Mouse (Mus musculus) kidney, embryonic 15.5 days (tissue): Measurements from ENCODE around the gene Hif1an. TPM values are rescaled to one million over a fixed set of nuclear protein-coding genes. Genes with fewer than 3 reads are reported as not detected.

Experiments used
- ATAC-seq: fragments of 200-750 bp; cut with Nextera tagmentation; replicated peaks from 2 replicates; pipeline ENCODE4 v1.8.0; 2017; ENCODE audit warnings: moderate TSS enrichment; ENCODE audit not compliant: low FRiP score
- H3K27ac ChIP-seq: fragments of 300-500 bp; sonication (generic); 2 replicates; pipeline ENCODE4 v1.5.1; 2015; ENCODE audit warnings: mild to moderate bottlenecking, inconsistent platforms
- H3K27me3 ChIP-seq: fragments of 300-500 bp; sonication (generic); 2 replicates; pipeline ENCODE4 v1.6.1; 2015; ENCODE audit warnings: inconsistent platforms
- H3K36me3 ChIP-seq: fragments of 300-500 bp; sonication (generic); 2 replicates; pipeline ENCODE4 v1.6.1; 2015; ENCODE audit warnings: inconsistent platforms
- H3K4me1 ChIP-seq: fragments of 300-500 bp; sonication (generic); 2 replicates; pipeline ENCODE4 v1.6.1; 2015; ENCODE audit warnings: inconsistent platforms
- H3K4me2 ChIP-seq: fragments of 300-500 bp; sonication (generic); 2 replicates; pipeline ENCODE4 v1.6.1; 2015; ENCODE audit warnings: moderate library complexity, mild to moderate bottlenecking, inconsistent platforms
- H3K4me3 ChIP-seq: fragments of 300-500 bp; sonication (generic); replicated peaks from 2 replicates; pipeline ENCODE4 v1.5.1; 2015; ENCODE audit warnings: mild to moderate bottlenecking, inconsistent platforms
- H3K9ac ChIP-seq: fragments of 300-500 bp; sonication (generic); 2 replicates; pipeline ENCODE4 v1.6.1; 2015; ENCODE audit warnings: mild to moderate bottlenecking, inconsistent platforms
- H3K9me3 ChIP-seq: fragments of 300-500 bp; sonication (generic); replicated peaks from 2 replicates; pipeline ENCODE4 v1.6.1; 2016; ENCODE audit warnings: inconsistent platforms
- WGBS: fragments of 180-500 bp; shearing (Covaris S2); methylation state at CpG from one replicate; pipeline ENCODE4 v1.1.7; 2015; ENCODE audit warnings: mixed read lengths; 5-methylcytosine and 5-hydroxymethylcytosine counted together
- polyA plus RNA-seq: library from polyadenylated mRNA; unstranded; fragments of >200 nt; fragmentation: Nextera tagmentation; extraction: Ambion mirVana; gene quantifications from 2 replicates; pipeline ENCODE4 v1.2.1, GENCODE M21; 2015

The Hif1an gene
- polyA plus RNA-seq, 1 experiment from 2014 or later, result 32.4 TPM

DNA sequence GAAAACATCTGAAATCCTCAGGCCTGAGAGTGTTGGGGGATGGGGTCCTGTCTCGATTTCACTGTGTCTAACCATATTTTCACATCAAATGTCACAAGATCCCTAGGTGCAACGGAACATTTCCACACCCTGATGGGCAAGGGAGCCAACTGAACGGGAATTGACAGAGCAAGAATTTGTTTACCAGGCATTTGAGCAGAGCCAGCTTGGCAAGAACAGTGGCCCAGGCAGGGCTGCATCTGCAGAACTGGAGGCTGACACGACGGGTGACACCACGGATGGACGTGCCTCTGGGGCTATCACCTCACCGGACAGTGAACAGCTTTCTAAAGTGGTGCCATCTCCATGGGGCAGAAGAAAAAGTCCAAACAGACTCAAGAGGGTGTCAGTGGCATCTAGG is 25.2 kb upstream of the Hif1an start:
- WGBS, result 69% methylated on average over 8 of the region's 8 CpGs
- Histone ChIP-seq H3K27me3 (no peaks in the 10 kb centered on the region), H3K36me3 (no peaks in the 10 kb centered on the region), H3K4me3 (no peak overlapping the region), H3K9ac (no peak overlapping the region), H3K9me3 (peaks cover 11% of the 10 kb centered on the region; the same call in 1 of the 2 replicates), H3K4me1 (no peaks in the 10 kb centered on the region), H3K4me2 (no peak overlapping the region), H3K27ac (no peak overlapping the region)
- no peak for ATAC-seq

DNA sequence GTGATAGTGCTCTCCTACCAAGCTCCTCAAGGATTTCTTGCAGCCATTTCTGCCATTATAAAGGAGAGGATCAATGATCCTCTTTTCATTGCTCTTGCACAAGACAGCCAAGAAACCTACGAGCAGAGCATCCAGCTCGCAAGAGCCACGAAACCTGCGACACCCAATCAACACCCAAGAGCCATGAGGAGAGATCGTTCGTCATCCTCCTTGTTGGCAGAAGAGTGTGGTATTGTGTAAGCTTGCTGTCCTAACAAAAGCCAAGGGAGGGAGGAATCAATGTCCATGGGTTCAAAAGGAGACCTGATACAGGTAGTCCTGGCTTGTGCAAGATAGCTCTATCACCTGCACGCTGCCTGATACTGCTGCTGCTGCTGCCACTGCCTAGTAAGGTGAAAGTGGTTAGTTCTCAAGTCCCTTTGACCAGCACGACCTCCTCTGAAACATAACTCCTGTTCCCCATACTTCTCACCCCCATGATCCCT is 19.9 kb upstream of the Hif1an start:
- H3K9ac ChIP-seq, result no peak overlapping the region
- no peak overlapping the region for H3K27ac ChIP-seq
- no peak overlapping the region for H3K4me3 ChIP-seq
- peaks cover 20% of the 10 kb centered on the region for H3K27me3 ChIP-seq
- 86% methylated on average over 8 of the region's 8 CpGs for WGBS
- peaks cover 2% of the 10 kb centered on the region for H3K36me3 ChIP-seq
- H3K9me3 ChIP-seq, result peaks cover 11% of the 10 kb centered on the region; the same call in 1 of the 2 replicates
- peaks cover 8% of the 10 kb centered on the region for H3K4me1 ChIP-seq
- no peak for ATAC-seq
- no peak overlapping the region for H3K4me2 ChIP-seq

DNA sequence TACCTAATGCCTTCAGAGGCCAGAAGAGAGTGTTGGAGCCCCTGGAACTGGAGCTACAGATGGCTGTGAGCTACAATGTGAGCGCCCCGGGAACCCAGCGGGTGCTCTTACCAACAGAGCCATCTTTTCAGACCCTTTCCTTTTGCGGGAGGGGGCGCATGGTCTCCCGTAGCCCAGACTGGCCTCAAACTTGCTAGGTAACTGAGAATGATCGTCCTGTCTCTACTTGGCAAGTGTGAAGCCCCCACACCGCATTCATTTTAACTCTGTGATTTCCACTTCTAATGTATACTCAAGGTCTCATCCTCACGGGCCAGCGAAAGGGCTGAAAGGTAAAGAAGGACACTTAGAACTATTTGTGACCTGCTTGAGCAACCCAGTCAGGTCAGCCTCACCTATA is 18.3 kb upstream of the Hif1an start:
- Histone ChIP-seq H3K4me1 (peaks cover 8% of the 10 kb centered on the region), H3K27me3 (peaks cover 20% of the 10 kb centered on the region), H3K4me3 (no peak overlapping the region), H3K9ac (no peak overlapping the region), H3K27ac (no peak overlapping the region), H3K36me3 (peaks cover 19% of the 10 kb centered on the region), H3K4me2 (0 out of 2 replicates have a peak overlapping the region, but pooled peaks have one; percentile 91), H3K9me3 (peaks cover 11% of the 10 kb centered on the region; the same call in 1 of the 2 replicates)
- ATAC-seq, result no peak
- 70% methylated on average over 10 of the region's 10 CpGs for WGBS

DNA sequence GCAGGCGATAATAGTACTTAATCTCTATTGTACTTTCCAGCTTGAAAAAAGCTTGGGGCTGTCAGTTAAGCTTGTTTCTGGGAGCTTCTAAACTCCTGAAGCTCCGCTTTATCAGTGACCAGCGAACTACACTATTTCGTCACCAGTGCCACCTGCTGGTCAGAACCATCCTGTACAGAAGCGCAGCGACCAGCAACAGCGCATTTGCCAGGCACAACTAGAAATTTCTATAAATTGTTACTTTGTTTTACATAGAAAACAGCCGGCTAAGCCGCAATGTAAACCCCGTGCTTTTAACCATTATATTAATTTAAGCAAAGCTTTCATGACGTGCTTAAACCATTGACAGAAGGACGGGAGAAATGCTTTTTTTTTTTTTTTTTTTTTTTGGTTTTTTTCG is 17.9 kb upstream of the Hif1an start:
- Histone ChIP-seq H3K9ac (no peak overlapping the region), H3K27ac (no peak overlapping the region), H3K4me3 (peak overlapping the region; percentile 57), H3K4me1 (peaks cover 8% of the 10 kb centered on the region), H3K36me3 (peaks cover 23% of the 10 kb centered on the region), H3K9me3 (peaks cover 11% of the 10 kb centered on the region; the same call in 1 of the 2 replicates), H3K27me3 (peaks cover 20% of the 10 kb centered on the region), H3K4me2 (peak overlapping the region; percentile 91)
- ATAC-seq, result no peak
- WGBS, result 2% methylated on average over 13 of the region's 13 CpGs

DNA sequence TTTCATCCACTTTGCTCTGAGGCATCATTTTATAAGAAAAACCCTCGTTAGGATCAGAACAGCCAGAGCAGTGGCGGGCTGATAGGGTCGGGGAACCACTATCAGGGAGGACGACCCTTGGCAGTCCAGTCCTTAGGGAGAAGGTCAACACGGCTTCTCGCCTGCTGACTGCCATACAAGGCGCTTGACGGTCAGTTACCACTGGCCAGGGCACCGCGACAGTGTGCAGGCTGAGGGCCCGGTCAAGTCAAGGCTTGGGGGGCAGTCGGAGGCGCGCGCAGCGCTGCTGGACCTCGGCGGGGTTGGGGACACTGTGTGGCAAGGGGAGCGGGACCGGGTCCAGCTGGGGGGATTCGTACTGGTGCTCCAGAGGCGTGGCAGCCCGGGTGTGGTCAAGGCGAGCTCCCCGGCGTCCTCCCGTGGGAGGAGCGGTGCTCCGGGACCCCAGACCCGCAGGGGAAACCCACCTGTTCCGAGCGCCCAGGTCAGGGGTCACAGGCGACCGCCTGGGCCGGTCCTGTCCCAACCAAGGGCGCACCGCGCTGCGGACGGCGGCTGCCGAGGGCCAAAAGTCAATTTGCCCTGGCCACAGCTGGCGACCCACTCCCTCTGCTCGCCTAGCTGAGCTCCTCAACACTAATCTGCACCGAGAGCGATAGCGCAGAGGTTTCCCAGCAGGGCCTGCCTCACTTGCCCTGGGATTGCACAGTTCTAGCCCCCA is 17.2 kb upstream of the Hif1an start, which contains the start of gene Sec31b:
Gene Sec31b, minus strand, starts transcription at position 544 of the 721 bp plus-strand sequence.
- Histone ChIP-seq H3K4me3 (peak within 1 kb of the TSS; percentile 57), H3K27me3 (peaks cover 20% of the 10 kb centered on the region), H3K4me2 (peak within 1 kb of the TSS; percentile 91), H3K36me3 (peaks cover 30% of the 10 kb centered on the region), H3K27ac (no peak within 1 kb of the TSS), H3K9ac (peak within 1 kb of the TSS; percentile 54), H3K9me3 (peaks cover 7% of the 10 kb centered on the region; the same call in 1 of the 2 replicates), H3K4me1 (peaks cover 13% of the 10 kb centered on the region)
- WGBS, result under 1% methylated on average over 47 of the region's 47 CpGs
- ATAC-seq, result peak; percentile 66

DNA sequence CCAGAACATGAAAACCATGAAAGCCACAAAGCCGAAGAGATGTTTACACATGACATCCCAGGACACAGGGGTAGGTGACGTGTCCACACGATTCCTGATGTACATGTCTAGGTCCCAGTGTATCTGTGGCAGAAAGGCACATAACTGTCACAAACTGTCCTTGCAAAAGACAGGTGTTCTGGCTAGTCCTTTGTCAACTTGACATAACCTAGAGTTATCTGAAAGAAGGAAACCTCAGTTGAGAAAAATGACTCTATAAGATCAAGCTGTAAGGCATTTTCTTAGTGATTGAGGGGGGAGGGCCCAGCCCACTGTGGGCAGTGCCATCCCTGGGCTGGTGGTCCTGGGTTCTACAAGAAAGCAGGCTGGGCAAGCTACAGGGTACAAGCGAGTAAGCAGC is 9.9 kb upstream of the Hif1an start, which contains the start of gene Gm20538:
Gene Gm20538, minus strand, starts transcription at position 101 of the 400 bp plus-strand sequence.
- H3K36me3 ChIP-seq, result peaks cover 59% of the 10 kb centered on the region
- no peak within 1 kb of the TSS for H3K9ac ChIP-seq
- H3K27me3 ChIP-seq, result 0 out of 2 replicates have a peak, but pooled peaks cover 1% of the 10 kb centered on the region
- no peak for ATAC-seq
- H3K4me2 ChIP-seq, result peak within 1 kb of the TSS; percentile 87
- WGBS, result 94% methylated on average over 4 of the region's 4 CpGs
- H3K9me3 ChIP-seq, result no peaks in the 10 kb centered on the region
- H3K4me1 ChIP-seq, result peaks cover 25% of the 10 kb centered on the region
- H3K4me3 ChIP-seq, result peak within 1 kb of the TSS; percentile 87; the same call in 1 of the 2 replicates
- H3K27ac ChIP-seq, result no peak within 1 kb of the TSS

DNA sequence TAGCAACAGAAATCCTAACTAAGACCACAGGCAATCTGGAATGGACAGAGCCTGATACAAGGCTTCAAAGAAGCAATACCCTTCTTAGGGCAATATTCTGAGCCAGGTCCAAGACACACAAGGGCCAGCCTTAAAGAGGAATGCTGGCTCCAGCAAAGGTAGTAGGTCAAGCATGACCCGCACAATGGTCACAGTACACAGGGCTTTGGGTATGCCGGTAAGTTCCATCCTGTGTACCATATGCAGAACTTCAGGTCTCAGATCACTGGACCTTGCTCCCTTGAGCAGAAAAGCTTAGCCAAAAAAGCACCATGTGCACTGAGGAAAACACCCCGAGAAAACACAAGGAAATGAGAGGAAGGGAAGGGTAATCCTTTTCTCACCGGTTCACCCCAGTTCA is 9.4 kb upstream of the Hif1an start:
- WGBS, result 86% methylated on average over 4 of the region's 4 CpGs
- Histone ChIP-seq H3K4me2 (peak overlapping the region; percentile 87), H3K27ac (no peak overlapping the region), H3K36me3 (peaks cover 53% of the 10 kb centered on the region), H3K9me3 (no peaks in the 10 kb centered on the region), H3K27me3 (0 out of 2 replicates have a peak, but pooled peaks cover 7% of the 10 kb centered on the region), H3K4me3 (peak overlapping the region; percentile 87; the same call in 1 of the 2 replicates), H3K9ac (no peak overlapping the region), H3K4me1 (peaks cover 25% of the 10 kb centered on the region)
- ATAC-seq, result no peak

DNA sequence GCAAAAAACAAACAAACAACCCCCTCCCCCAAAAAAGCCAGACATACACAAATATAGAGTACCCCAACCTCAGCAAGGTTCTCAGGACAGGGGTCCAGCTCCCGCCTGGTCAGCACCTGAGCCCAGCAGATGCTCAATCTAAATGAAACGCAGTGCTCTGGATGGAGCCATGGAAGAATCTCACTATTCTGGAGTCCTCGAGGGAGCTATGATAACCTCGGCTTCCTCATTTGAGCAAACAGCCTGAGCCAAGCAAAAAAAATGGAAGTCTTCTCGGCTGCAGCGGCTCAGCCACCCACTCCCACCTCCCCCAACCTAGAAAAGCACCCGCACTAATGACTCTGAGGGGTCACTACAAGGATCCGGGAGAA is 8.2 kb upstream of the Hif1an start:
- Histone ChIP-seq H3K4me1 (peaks cover 25% of the 10 kb centered on the region), H3K4me3 (peak overlapping the region; percentile 87), H3K27me3 (0 out of 2 replicates have a peak, but pooled peaks cover 15% of the 10 kb centered on the region), H3K36me3 (peaks cover 42% of the 10 kb centered on the region), H3K9me3 (no peaks in the 10 kb centered on the region), H3K4me2 (peak overlapping the region; percentile 87), H3K9ac (peak overlapping the region; percentile 88), H3K27ac (peak overlapping the region; percentile 71)
- WGBS, result 2% methylated on average over 8 of the region's 8 CpGs
- peak; percentile 12; the same call in 1 of the 2 replicates for ATAC-seq

DNA sequence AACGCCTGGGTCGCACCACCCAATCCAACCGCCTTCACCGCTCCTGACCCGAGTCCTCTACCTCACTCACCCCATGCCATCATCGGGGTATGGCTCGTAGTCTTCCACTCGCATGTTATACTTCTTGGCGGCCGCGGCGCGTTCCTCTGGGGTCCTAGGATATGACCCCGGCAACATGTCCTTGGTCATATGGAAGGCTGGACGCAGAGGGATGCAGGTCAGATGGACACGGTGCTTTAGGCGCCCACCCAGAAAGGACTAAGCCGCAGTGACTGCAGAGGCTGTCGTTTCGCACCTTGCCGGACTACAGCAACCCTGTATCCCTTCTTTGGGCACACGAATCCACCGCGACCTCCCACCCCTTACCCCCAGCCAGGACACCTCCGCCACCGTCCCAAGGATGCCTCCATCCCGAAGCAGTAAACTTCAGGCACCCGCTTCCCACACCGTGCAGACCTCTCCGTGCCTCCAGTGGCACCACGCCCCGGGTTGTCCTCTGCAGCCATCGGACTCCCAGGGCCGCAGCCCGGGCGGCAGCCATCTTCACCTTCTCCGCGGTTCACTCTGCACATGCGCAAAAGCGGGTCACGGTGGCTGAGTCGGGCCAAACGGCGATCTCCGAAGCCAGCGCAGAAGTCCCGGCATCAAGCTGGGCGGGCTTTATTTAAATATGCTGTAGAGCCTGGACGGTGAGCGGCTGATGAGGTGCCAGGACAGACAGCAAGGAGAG is 7.6 kb upstream of the Hif1an start, which contains the start of gene Ndufb8:
Gene Ndufb8, minus strand, starts transcription at position 580 of the 730 bp plus-strand sequence.
- H3K4me2 ChIP-seq, result peak within 1 kb of the TSS; percentile 87
- under 1% methylated on average over 50 of the region's 50 CpGs for WGBS
- H3K36me3 ChIP-seq, result peaks cover 36% of the 10 kb centered on the region
- peak; percentile 81 for ATAC-seq
- H3K27me3 ChIP-seq, result 0 out of 2 replicates have a peak, but pooled peaks cover 15% of the 10 kb centered on the region
- H3K9me3 ChIP-seq, result no peaks in the 10 kb centered on the region
- H3K27ac ChIP-seq, result peak within 1 kb of the TSS; percentile 71
- H3K9ac ChIP-seq, result peak within 1 kb of the TSS; percentile 88
- H3K4me3 ChIP-seq, result peak within 1 kb of the TSS; percentile 87
- H3K4me1 ChIP-seq, result peaks cover 25% of the 10 kb centered on the region

DNA sequence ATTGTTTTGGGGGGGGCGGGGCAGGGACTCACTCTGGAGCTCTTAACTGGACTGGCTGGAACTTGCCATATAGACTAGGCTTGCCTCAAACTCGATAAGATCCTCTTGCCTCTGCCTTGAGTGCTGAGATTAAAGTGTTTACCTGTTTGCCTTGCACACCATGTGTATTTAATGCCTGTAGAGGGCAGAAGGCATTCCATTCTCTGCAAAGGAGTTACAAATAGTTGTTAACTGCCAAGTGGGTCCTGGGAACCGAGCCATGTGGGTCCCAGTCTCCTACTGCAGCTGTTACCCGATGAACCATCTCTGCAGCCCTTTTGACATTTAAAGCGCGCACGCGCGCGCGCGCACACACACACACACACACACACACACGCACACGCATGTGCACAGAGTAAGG is 1.4 kb downstream of the Hif1an start:
- Histone ChIP-seq H3K4me1 (peaks cover 16% of the 10 kb centered on the region), H3K27ac (no peak overlapping the region), H3K9me3 (no peaks in the 10 kb centered on the region), H3K36me3 (peaks cover 48% of the 10 kb centered on the region), H3K4me3 (0 out of 2 replicates have a peak overlapping the region, but pooled peaks have one; percentile 86), H3K27me3 (0 out of 2 replicates have a peak, but pooled peaks cover under 1% of the 10 kb centered on the region), H3K9ac (no peak overlapping the region), H3K4me2 (peak overlapping the region; percentile 79)
- no peak for ATAC-seq
- WGBS, result 90% methylated on average over 14 of the region's 14 CpGs

DNA sequence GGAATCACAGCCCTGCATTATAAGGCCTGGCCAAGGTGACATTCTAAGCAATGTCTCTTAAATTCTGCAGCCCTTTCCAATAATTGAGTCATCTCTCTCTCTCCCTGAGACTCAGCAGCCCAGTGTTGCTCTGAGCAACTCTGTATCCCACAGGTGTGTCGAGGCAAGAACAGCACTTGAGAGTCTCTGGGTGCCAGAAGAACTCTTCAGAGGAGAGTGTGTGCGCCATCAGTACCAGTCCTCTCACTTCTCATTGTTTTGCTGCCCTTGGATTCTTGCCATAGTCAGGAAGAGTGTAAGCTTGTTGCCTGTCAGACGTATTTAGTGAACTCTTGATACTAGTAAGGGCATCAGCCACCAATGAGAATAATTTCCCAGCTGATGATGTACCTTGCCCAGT is 5.1 kb downstream of the Hif1an start:
- Histone ChIP-seq H3K9me3 (no peaks in the 10 kb centered on the region), H3K4me2 (no peak overlapping the region), H3K4me1 (peaks cover 16% of the 10 kb centered on the region), H3K9ac (no peak overlapping the region), H3K27me3 (no peaks in the 10 kb centered on the region), H3K4me3 (no peak overlapping the region), H3K27ac (no peak overlapping the region), H3K36me3 (peaks cover 86% of the 10 kb centered on the region)
- no peak for ATAC-seq
- WGBS, result 84% methylated on average over 3 of the region's 3 CpGs
